Mouse (Mus musculus) heart, embryonic 11.5 days (tissue): Measurements from ENCODE around the gene Lurap1l. TPM values are rescaled to one million over a fixed set of nuclear protein-coding genes. Genes with fewer than 3 reads are reported as not detected.
A peak's percentile ranks its signal among the peaks of the same experiment; 100 is the strongest.

Experiments used
- ATAC-seq: fragments of 200-750 bp; cut with Nextera tagmentation; replicated peaks from 2 replicates; pipeline ENCODE4 v1.8.0; 2017; ENCODE audit warnings: moderate library complexity; ENCODE audit not compliant: insufficient number of reproducible peaks, low FRiP score, low TSS enrichment
- H3K27ac ChIP-seq: fragments of 300-500 bp; sonication (generic); 2 replicates; pipeline ENCODE4 v1.5.1; 2014; ENCODE audit warnings: mild to moderate bottlenecking, low read depth, low read length
- H3K27me3 ChIP-seq: fragments of 300-500 bp; sonication (generic); 2 replicates; pipeline ENCODE4 v1.6.1; 2014; ENCODE audit warnings: mild to moderate bottlenecking, low read length, mixed read lengths; ENCODE audit not compliant: control insufficient read depth, insufficient read depth
- H3K36me3 ChIP-seq: fragments of 300-500 bp; sonication (generic); 2 replicates; pipeline ENCODE4 v1.6.1; 2014; ENCODE audit warnings: mild to moderate bottlenecking, low read length, moderate library complexity, mixed read lengths; ENCODE audit not compliant: control insufficient read depth, insufficient read depth
- H3K4me1 ChIP-seq: fragments of 300-500 bp; sonication (generic); 2 replicates; pipeline ENCODE4 v1.6.1; 2014; ENCODE audit warnings: low read length; ENCODE audit not compliant: control insufficient read depth, insufficient read depth
- H3K4me2 ChIP-seq: fragments of 300-500 bp; sonication (generic); 2 replicates; pipeline ENCODE4 v1.6.1; 2014; ENCODE audit warnings: mild to moderate bottlenecking, moderate library complexity
- H3K4me3 ChIP-seq: fragments of 300-500 bp; sonication (generic); 2 replicates; pipeline ENCODE4 v1.5.1; 2014; ENCODE audit warnings: low read depth, low read length
- H3K9ac ChIP-seq: fragments of 300-500 bp; sonication (generic); 2 replicates; pipeline ENCODE4 v1.6.1; 2014; ENCODE audit warnings: mild to moderate bottlenecking, low read depth, low read length, moderate library complexity
- H3K9me3 ChIP-seq: fragments of 300-500 bp; sonication (generic); replicated peaks from 2 replicates; pipeline ENCODE4 v1.6.1; 2016; ENCODE audit warnings: low read length; ENCODE audit not compliant: control insufficient read depth
- WGBS: fragments of 180-500 bp; shearing (Covaris S2); extraction: QIAGEN DNeasy Blood & Tissue Kit; methylation state at CpG from one replicate; pipeline ENCODE4 v1.1.7; 2014; ENCODE audit not compliant: insufficient replicate concordance; 5-methylcytosine and 5-hydroxymethylcytosine counted together
- polyA plus RNA-seq: library from polyadenylated mRNA; unstranded; fragments of >200 nt; fragmentation: Nextera tagmentation; extraction: Ambion mirVana; gene quantifications from 2 replicates; pipeline ENCODE4 v1.2.1, GENCODE M21; 2014

The Lurap1l gene
- polyA plus RNA-seq, result 1.7 and 2.5 TPM in 2 replicates

- Histone ChIP-seq H3K9me3 (no peaks in the 10 kb centered on the region), H3K36me3 (no peaks in the 10 kb centered on the region), H3K27me3 (no peaks in the 10 kb centered on the region), H3K27ac (no peak within 1 kb of the TSS; the same call in 1 of the 2 replicates), H3K4me1 (no peaks in the 10 kb centered on the region), H3K9ac (peak within 1 kb of the TSS; percentile 73), H3K4me2 (peak within 1 kb of the TSS; percentile 96), H3K4me3 (peak within 1 kb of the TSS; percentile 69)
- ATAC-seq, result no peak
- WGBS, result under 1% methylated on average over 10 of the region's 10 CpGs
These were observed at the start of gene Lurap1l for GRCm38 (mm10) chr4:80910481-80910870. Gene Lurap1l, plus strand, starts transcription at chr4:80910646.

DNA sequence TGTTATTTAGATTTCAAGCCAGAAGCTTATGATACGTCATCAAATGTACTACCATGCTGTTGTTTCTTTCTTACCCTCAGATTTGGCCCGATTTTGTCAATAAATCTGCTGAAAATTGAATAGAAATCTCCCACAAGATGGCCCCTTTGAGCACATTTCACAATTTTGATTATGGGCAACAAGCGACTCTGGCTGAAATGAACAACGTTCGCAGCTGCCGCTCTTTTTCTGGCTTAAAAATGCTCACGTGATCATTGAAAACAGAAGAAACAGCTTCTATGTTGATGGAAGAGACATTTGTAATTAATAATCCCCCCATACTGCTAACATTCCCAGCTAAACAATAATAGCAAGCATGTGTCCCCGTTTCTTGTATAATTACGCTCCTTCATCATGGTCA is 47.5 kb upstream of the Lurap1l start:
- Histone ChIP-seq H3K27ac (no peak overlapping the region), H3K4me1 (0 out of 2 replicates have a peak, but pooled peaks cover 3% of the 10 kb centered on the region), H3K27me3 (no peaks in the 10 kb centered on the region), H3K4me2 (no peak overlapping the region), H3K9me3 (no peaks in the 10 kb centered on the region), H3K9ac (no peak overlapping the region), H3K36me3 (no peaks in the 10 kb centered on the region), H3K4me3 (no peak overlapping the region)
- 83% methylated on average over 9 of the region's 9 CpGs for WGBS
- no peak for ATAC-seq

- no peaks in the 10 kb centered on the region for H3K9me3 ChIP-seq
- H3K4me2 ChIP-seq, result no peak overlapping the region
- H3K4me3 ChIP-seq, result no peak overlapping the region
- 50% methylated on average over 7 of the region's 7 CpGs for WGBS
- H3K27me3 ChIP-seq, result no peaks in the 10 kb centered on the region
- 0 out of 2 replicates have a peak, but pooled peaks cover 3% of the 10 kb centered on the region for H3K4me1 ChIP-seq
- H3K27ac ChIP-seq, result no peak overlapping the region
- no peak for ATAC-seq
- H3K36me3 ChIP-seq, result no peaks in the 10 kb centered on the region
- no peak overlapping the region for H3K9ac ChIP-seq
These were observed 46.5 kb upstream of the Lurap1l start for GRCm38 (mm10) chr4:80863906-80864305.

DNA sequence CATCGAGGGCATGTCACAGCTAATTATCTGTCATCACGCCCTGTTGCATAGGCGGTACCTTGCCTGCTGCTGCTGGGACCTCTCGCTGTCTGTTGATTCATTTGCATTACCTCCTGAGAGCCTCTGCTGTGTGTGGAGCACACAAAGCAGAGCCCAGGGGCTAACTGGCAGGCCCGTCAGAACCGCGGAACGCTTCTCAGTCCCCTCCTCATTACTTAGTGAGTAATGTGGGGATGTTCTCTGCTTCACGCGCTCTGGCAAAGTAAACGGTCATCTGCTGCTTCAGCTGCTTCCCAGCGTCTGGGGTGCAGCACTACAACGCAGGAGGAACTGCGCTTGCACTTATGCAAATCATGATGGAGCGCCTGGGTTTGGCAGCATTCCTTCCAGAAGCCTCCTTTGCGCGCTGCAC is 45.9 kb upstream of the Lurap1l start:
- Histone ChIP-seq H3K4me1 (0 out of 2 replicates have a peak, but pooled peaks cover 3% of the 10 kb centered on the region), H3K36me3 (no peaks in the 10 kb centered on the region), H3K9me3 (no peaks in the 10 kb centered on the region), H3K9ac (peak overlapping the region; percentile 54; the same call in 1 of the 2 replicates), H3K4me3 (peak overlapping the region; percentile 42), H3K4me2 (peak overlapping the region; percentile 79), H3K27me3 (no peaks in the 10 kb centered on the region), H3K27ac (no peak overlapping the region)
- 1% methylated on average over 17 of the region's 17 CpGs for WGBS
- ATAC-seq, result no peak

- Histone ChIP-seq H3K4me2 (no peak overlapping the region), H3K27ac (no peak overlapping the region), H3K9me3 (no peaks in the 10 kb centered on the region), H3K9ac (no peak overlapping the region), H3K4me1 (0 out of 2 replicates have a peak, but pooled peaks cover 3% of the 10 kb centered on the region), H3K36me3 (no peaks in the 10 kb centered on the region), H3K27me3 (no peaks in the 10 kb centered on the region), H3K4me3 (no peak overlapping the region)
- ATAC-seq, result no peak
- 23% methylated on average over 5 of the region's 5 CpGs for WGBS
These were observed 44.4 kb upstream of the Lurap1l start for GRCm38 (mm10) chr4:80866065-80866464.

- no peak for ATAC-seq
- no peaks in the 10 kb centered on the region for H3K27me3 ChIP-seq
- WGBS, result 55% methylated on average over 2 of the region's 2 CpGs
- H3K9me3 ChIP-seq, result no peaks in the 10 kb centered on the region
- H3K27ac ChIP-seq, result no peak overlapping the region
- H3K9ac ChIP-seq, result no peak overlapping the region
- H3K4me2 ChIP-seq, result no peak overlapping the region
- no peak overlapping the region for H3K4me3 ChIP-seq
- H3K4me1 ChIP-seq, result no peaks in the 10 kb centered on the region
- H3K36me3 ChIP-seq, result no peaks in the 10 kb centered on the region
These were observed 40.8 kb upstream of the Lurap1l start for GRCm38 (mm10) chr4:80869598-80869997.

- no peak overlapping the region for H3K27ac ChIP-seq
- no peak overlapping the region for H3K9ac ChIP-seq
- H3K4me3 ChIP-seq, result no peak overlapping the region
- no peaks in the 10 kb centered on the region for H3K36me3 ChIP-seq
- no peaks in the 10 kb centered on the region for H3K9me3 ChIP-seq
- H3K4me1 ChIP-seq, result no peaks in the 10 kb centered on the region
- no peak overlapping the region for H3K4me2 ChIP-seq
- ATAC-seq, result no peak
- no peaks in the 10 kb centered on the region for H3K27me3 ChIP-seq
- WGBS, result 32% methylated on average over 6 of the region's 6 CpGs
These were observed 37.4 kb upstream of the Lurap1l start for GRCm38 (mm10) chr4:80872847-80873644.

DNA sequence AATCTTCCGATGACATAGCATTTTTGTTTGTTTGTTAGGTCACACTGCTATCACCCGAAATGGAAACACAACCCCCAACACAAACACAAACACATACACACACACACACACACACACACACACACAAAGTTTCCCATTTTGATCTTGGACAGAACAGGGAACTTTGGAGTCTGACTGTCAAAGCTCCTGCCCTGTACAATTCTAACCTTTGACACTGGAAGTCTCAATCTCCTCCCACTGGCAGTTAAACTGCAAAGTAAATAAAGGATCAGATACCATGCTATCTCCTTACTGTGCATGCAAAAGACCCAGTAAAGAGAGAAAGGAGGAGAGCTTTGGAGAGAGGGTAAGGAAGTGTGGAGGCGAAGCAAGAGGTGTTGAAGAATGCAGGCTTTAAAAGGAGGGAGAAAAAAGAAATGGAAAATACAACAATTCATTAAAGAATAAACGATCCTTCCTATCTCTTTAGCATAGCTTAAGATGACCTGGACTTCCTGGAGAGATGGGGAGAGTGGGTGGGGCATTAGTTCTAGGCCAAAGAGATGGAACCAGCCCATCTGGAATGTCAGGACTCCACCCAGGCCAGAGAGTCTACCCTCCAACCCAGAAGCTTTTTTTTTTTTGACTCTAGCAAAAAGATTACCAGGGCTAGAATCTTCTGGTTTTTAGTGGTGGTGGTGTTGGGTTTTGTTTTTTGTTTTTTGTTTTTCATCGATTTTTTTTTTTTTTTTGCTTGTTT is 36.2 kb upstream of the Lurap1l start:
- Histone ChIP-seq H3K4me3 (no peak overlapping the region), H3K27ac (no peak overlapping the region), H3K4me1 (no peaks in the 10 kb centered on the region), H3K36me3 (no peaks in the 10 kb centered on the region), H3K9ac (no peak overlapping the region), H3K9me3 (no peaks in the 10 kb centered on the region), H3K4me2 (no peak overlapping the region), H3K27me3 (no peaks in the 10 kb centered on the region)
- no peak for ATAC-seq
- 45% methylated on average over 5 of the region's 5 CpGs for WGBS
